Mouse (Mus musculus): Measurements from ENCODE around the gene Cfap36.

Cfap36 gene

GRCm38 (mm10) chr11:29246883-29247650 is at the start of gene Cfap36:
Gene Cfap36 (minus strand): TSS chr11:29247409.
- DNase-seq (ENCODE audit: low spot score): peak; percentile 96

GRCm38 (mm10) chr11:29287305-29287704 is 40.1 kb upstream of the Cfap36 start:
- no peak for DNase-seq (ENCODE audit: low spot score)

GRCm38 (mm10) chr11:29286040-29286439 is 38.8 kb upstream of the Cfap36 start:
- DNase-seq (ENCODE audit: low spot score): no peak

DNA sequence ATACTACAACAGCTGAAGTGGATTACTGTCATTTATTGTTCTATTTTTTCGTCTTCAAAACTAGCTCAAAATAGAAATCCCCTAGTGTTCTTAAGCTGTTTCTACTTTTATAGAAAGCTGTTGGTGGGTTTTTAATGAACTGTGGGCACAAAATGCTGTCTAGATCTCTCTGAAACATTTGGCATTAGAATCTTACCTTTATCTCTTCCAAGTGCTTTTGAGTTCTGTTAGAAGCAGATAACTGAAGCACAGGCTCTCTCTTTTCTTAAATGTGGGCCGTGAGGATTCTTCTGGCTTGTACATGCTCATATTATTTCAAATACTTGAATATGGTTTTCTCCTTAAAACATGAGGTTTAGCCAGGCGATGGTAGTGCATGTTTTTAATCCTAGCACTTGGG is 27.5 kb upstream of the Cfap36 start:
- no peak for DNase-seq (ENCODE audit: low spot score)

DNA sequence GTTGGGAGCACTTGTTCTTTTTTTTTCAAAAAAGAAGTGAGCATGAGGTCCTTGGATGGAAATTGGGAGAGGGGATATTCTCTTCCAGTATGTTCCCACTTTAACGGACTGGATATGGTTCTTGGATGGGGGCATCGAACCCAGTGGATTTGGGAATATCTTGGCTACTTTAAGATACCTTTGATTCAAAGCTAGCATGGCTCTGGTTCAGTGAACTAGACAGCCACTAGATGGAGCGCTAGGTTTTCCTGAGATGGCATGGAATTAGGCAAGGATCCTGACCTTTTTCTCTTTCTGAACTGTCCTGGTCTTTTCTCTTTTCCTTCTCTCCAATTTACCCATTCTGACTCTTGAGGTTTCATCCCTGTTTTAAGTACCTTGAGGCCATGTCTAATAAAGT is 20.6 kb upstream of the Cfap36 start:
- no peak for DNase-seq (ENCODE audit: low spot score)

- DNase-seq (ENCODE audit: low spot score): no peak
Measured at GRCm38 (mm10) chr11:29254643-29255042, 7.4 kb upstream of the Cfap36 start.

- DNase-seq (ENCODE audit: low spot score): no peak
Measured at GRCm38 (mm10) chr11:29248386-29248785, 1.2 kb upstream of the Cfap36 start.

DNA sequence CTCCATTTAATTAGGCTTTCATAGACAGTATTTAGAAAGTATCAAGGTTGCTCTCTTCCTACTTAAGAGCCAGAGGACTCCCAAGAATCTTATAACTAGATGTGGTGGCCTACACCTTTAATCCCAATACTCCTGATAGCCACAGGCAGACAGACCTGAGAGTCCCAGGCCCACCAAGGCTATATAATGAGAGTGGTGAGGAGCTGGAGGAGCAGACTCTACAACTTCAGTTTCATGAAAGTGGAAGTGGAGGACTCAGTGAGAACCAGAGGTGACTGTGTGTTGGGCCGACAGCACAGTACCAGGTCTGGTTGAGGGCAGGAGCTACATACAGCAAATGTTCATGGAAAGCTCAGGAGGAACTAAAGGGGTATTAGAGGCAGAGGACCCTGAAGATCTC is 516 bp upstream of the Cfap36 start:
- no peak for DNase-seq (ENCODE audit: low spot score)

- DNase-seq (ENCODE audit: low spot score): no peak
Measured at GRCm38 (mm10) chr11:29245988-29246387, 1.2 kb downstream of the Cfap36 start.

DNA sequence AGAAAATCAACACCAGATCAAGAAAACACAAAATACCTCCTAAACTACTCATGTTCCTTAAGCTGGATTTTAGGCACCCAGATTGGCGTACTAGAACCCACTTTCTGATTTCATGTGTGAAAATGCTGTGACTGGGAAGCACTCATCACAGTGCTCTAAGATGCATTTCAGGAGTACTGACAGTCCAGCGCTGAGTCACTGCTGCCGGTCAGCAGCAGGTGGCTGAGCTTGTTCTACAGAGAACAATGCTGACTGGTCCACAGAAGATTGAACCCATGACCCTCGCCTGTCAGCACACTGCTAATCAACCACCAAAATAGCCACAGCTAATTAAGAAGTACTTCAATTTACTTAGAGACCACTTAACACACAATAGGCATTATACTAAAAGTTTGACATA is 5.2 kb downstream of the Cfap36 start:
- DNase-seq (ENCODE audit: low spot score): no peak

GRCm38 (mm10) chr11:29239353-29239752 is 7.9 kb downstream of the Cfap36 start:
- DNase-seq (ENCODE audit: low spot score): no peak

- no peak for DNase-seq (ENCODE audit: low spot score)
Measured at GRCm38 (mm10) chr11:29238551-29238950, 8.7 kb downstream of the Cfap36 start.

GRCm38 (mm10) chr11:29238047-29238446 is 9.2 kb downstream of the Cfap36 start:
- DNase-seq (ENCODE audit: low spot score): no peak

- no peak for DNase-seq (ENCODE audit: low spot score)
Measured at GRCm38 (mm10) chr11:29237364-29237763, 9.8 kb downstream of the Cfap36 start.

DNA sequence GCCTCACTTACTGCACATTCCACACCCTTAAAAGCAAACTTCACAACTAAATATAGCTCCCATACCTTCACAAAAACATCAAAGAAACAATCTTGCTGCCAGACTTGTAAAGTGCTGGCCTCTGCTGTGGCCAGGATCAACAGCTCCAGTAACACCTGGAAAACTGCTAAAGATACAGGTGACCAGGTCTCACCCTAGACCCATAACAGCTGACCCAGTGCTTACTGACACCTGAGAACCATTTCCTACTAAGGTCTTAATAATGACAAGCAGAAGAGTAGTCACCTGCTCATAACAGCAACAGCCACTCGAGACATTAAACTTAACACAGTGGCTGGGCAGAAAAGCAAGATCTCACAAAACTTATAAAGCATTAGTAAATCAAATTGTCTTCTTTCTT is 13.6 kb downstream of the Cfap36 start:
- no peak for DNase-seq (ENCODE audit: low spot score)

DNA sequence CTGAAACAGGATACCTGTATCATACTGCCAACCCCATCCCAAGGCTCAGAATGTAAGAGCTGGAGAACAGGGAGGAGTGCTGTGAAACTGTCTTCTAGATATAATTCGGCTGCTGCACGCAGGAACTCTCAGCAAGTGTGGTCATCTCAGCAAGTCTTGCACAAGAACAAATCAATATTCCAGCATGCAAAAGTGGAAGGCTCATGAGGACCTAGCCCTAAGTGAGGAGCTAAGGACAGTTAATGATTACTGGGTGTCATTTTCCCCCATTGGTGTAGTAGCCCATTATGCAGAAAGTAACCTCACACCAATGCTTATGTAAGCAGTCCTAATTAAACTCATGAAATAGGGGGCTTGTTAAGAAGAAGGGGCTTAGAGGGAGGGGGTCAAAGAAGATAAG is 18.3 kb downstream of the Cfap36 start:
- no peak for DNase-seq (ENCODE audit: low spot score)

DNA sequence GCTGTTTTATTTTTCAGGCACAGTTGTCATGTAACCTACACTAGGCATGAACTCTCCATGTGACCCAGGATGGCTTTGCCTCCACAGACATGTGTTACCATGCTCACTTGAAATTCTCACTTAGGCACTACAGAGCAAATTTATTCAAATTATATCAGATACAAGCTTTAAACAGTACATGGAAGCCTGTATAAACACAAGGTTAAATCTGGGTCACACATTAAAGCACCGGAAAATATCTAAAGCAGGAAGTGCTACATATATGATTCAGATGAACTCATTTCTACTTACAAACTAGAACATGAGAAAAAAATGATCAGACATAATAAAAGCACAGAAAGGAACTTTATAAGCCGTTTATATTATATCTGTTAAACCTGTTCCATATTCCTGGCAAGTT is 22.5 kb downstream of the Cfap36 start:
- no peak for DNase-seq (ENCODE audit: low spot score)

GRCm38 (mm10) chr11:29222310-29222709 is 24.9 kb downstream of the Cfap36 start:
- DNase-seq (ENCODE audit: low spot score): no peak

- DNase-seq (ENCODE audit: low spot score): no peak
Measured at GRCm38 (mm10) chr11:29219055-29219454, 28.2 kb downstream of the Cfap36 start.

GRCm38 (mm10) chr11:29216196-29216595 is 31.0 kb downstream of the Cfap36 start:
- DNase-seq (ENCODE audit: low spot score): no peak

DNA sequence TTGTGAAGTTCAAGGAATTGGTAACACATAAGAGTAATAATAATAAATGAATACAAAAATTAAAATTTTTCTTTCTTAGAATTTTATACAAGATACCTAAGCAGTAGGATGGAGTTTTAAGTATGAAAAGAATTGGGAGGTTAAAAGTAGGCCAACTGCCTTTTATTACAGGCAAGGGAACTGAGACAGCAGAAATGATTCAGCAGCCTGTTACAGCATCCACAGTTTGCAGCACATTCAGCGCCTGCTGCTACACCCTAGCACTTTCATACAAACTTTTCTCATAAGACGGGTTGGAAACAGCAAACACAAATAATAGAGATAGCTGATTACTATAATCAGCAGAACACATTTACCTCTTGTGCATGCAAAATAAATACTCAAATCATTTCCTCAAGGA is 37.4 kb downstream of the Cfap36 start:
- DNase-seq (ENCODE audit: low spot score): no peak

GRCm38 (mm10) chr11:29203653-29204052 is 43.6 kb downstream of the Cfap36 start:
- no peak for DNase-seq (ENCODE audit: low spot score)

DNA sequence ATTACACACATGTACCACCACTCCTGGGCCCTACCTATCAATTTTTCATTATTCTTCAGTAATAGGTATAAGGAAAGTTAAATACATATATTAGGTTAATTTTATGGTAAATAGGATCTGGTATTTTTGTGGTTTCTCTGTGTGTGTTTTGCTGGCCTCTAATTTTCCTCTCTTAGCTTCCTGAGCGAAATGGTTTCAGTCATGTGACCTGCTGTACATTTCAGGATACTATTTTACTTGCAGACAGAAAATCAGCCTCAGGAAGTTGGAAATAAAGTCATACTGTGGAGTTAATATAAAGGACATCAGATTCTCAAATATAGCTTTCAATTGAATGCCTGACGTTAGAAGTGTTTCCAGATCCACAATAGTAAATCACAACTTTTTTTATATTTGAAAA is 58.2 kb downstream of the Cfap36 start:
- no peak for DNase-seq (ENCODE audit: low spot score)

GRCm38 (mm10) chr11:29181751-29182150 is 65.5 kb downstream of the Cfap36 start:
- DNase-seq (ENCODE audit: low spot score): no peak

Data from testis, postnatal 14 days (tissue).